Mouse (Mus musculus) liver, adult 2 months (tissue): ENCODE data around the gene Dmc1.

Experiments
- CTCF ChIP-seq: fragments of 200-500 bp; IDR thresholded peaks from 2 replicates; pipeline ENCODE4 v1.5.1; 2011; ENCODE audit warnings: low read depth, low read length, control low read depth
- POLR2A ChIP-seq: fragments of 200-500 bp; IDR thresholded peaks from 2 replicates; pipeline ENCODE4 v1.6.1; 2011; ENCODE audit warnings: low read length, control low read depth; ENCODE audit not compliant: insufficient read depth; ENCODE audit errors: extremely low read depth

- TF ChIP-seq POLR2A (no peak), CTCF (no peak)
These were observed 87.2 kb downstream of the Dmc1 start for GRCm38 (mm10) chr15:79517710-79518109.
